Mouse (Mus musculus): ENCODE measurements around the gene Etv3.
"Not testable (repeated sequence)": the region's sequence is repeated elsewhere in the genome, so short reads cannot be mapped to it uniquely, and the experiment has no call there.

Etv3 gene

DNA sequence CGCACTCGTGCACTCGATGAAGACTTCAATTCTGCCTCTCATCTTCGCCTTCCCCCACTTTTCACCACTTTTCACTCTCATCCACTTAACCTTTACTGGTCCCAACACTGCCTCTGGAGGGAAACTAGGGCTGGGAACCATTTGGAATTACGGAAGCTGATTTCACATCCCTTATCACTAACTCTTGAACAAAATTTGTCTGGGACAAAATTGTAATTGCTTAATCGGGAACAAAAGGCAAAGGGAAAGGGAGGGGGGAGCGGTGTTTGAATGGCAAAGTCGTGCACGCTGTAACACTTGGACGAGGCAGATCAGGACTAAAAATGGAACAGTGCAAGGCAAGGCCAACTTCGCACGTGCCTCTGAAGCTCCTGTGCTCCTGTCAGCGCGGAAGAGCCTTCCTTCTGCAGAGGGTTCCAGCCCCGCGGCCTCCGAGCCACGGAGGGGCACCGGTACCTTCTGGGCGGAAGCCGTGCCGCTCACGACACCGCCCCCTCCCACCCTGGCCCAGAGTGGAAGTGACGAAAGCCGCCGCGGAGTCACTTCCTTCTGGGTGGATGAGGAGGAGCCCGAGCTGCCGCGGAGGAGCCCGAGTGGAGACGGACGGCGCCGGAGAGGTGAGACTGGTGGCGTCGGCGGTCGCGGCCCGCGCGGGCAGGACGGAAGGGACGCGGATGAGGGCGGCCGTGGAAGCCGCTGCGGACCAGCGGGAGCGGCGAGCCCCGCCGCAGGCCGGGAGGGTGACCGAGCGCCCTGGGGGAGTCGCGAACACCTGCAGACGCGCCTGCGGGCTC lies at the start of gene Etv3:
Etv3 (plus strand) TSS at position 365 of the 794 bp plus-strand sequence.
- peak; percentile 91 to 95 for DNase-seq

DNA sequence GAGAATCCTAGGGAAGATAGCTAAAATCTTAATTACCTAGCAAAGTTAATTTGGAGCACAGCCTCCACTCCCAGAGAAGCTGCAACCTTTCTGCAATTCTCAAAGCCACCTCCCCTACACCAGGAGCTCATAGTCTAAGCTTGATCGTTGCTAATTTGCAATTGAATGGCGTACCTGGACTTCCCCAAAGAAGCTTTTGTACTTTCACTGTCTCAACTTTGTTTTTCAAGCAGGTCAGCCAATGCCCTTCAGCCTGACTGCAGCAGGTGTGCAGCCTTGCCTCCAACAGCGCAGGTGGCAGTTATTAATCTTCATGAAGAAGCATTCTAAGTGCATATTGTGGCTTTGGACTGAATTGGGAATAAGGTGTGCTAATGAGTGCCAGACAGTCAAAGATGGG lies 47.3 kb upstream of the Etv3 start:
- DNase-seq: not testable (repeated sequence)

DNA sequence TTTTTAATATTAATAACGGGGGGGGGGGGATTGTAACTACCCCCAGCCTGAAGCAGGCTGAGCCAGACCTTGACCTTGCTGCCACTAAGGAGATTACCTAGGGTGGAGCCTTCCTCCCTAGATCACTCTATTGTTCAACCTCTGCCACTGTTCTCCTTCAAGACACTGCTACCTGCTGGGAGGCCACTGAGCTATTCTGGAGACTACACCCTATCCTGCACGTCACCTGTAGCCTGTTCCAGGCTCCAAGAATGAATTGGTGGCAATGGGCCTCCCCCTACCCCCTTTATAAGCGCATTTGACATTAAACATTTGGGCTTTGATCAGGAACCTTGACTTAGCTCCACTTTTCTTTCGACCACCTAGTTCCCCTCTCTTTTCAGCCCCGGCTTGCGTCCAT lies 46.6 kb upstream of the Etv3 start:
- not testable (repeated sequence) for DNase-seq

GRCm38 (mm10) chr3:87479230-87479629 lies 46.0 kb upstream of the Etv3 start:
- not testable (repeated sequence) for DNase-seq

GRCm38 (mm10) chr3:87487392-87487791 lies 37.8 kb upstream of the Etv3 start:
- no peak for DNase-seq

GRCm38 (mm10) chr3:87487911-87488310 lies 37.3 kb upstream of the Etv3 start:
- DNase-seq: no peak

DNA sequence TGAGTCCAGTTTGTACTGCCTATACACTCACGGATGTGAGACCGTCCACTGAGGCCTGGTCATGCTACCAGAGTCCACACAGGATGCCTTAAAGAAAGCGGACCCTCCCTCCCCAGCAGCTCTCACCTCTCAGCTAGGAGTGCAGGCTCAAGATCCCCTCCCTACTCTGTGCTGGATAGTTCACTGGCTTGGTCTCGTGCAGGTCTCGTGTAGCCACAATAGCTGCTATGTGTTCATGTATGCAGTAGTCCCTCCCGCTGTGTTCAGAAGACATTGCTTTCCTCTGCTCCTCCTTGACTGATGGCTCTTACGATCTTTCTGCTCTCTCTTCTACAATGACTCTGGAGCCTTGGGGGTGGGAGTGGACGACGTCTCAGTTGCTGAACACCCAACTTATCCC lies 26.9 kb upstream of the Etv3 start:
- no peak for DNase-seq

DNA sequence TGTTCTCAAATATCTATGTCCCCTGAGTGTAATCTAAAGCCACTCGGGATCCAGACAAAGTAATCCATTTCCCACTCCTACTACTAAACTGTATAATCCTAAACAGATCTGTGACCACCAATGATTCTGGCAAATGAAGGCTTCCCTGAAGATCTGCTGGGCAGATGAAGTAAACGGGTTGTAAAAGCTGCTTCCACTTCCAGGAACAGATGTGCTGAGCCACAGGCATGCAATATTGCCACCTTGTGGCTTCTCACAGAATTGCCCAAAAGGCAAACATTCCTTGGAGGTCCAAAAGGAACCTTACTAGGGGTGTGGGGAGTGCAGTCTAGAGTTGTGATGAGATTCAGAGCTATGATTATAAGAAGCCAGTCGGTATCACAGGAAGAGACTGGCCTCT lies 26.1 kb upstream of the Etv3 start:
- peak; percentile 64 to 82 for DNase-seq

DNA sequence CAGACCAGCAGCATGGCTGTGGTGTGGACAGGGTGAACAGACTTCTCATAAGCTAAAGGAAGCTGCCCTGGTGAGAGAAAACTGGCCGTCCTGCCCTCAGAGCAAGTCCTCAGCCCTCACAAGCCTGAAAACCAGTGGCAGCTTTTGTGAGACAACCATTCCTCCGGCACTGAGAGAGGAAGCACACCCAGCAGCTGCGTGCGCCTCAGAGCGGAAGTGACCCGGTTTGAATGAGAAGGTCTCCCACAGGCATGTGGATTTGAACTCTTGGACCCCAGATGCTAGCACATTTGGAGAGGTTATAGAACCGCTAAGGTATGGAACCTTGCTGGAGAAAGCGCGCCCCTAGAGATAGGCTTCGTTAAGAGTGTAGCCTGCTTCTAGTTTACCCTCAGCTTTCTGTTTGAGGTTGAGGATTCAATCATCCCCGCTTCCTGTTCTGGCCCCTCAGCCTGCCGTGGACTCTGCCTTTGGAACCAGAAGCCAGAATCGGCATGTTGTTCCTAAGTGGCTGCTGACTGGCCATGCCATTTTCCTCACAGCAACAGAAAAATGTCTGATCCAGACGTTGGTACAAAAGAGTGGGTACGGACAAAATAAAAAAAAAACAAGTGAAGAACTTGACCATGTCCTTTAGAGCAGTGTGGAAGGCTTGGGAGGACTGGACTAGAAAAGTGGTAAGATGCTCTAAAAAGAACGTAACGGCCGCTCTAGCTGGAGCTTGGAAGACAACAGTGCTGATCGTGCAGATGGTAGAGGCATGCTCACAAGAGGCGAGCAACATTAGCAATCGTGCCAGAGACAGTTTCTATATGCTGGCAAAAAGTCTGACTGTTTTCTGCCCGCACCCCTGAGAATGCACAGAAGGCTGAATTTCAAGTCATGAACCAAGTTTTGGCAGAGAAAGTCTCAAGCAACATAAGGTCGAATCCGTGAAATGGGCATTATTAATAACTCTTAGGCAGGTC lies 24.8 kb upstream of the Etv3 start:
- no peak for DNase-seq

- no peak for DNase-seq
These were observed 24.1 kb upstream of the Etv3 start for GRCm38 (mm10) chr3:87501151-87501550.

DNA sequence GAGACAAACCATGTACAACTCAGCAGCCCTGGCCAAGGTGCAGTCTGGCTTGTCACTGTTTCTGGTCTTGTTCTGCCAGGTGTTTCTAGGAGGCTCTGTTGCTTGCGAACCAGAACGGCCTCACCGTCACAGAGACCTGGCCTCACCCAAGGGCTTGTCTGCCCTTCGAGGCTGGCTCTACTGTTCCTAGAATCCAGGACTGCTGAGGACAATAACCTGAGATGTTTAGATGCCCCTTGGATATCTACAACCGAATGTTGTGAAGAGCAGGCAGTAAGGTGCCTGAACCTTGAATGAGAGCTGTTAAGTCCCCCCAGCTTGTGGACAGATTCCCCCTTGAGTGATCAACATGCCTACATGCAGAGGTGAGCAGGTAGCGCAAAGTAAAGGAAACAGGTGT lies 22.4 kb upstream of the Etv3 start:
- no peak for DNase-seq

- peak in 1 of 2 experiments; percentile 31 for DNase-seq
These were observed 20.9 kb upstream of the Etv3 start for GRCm38 (mm10) chr3:87504330-87504729.

- DNase-seq: no peak
These were observed 20.3 kb upstream of the Etv3 start for GRCm38 (mm10) chr3:87504749-87505425.

DNA sequence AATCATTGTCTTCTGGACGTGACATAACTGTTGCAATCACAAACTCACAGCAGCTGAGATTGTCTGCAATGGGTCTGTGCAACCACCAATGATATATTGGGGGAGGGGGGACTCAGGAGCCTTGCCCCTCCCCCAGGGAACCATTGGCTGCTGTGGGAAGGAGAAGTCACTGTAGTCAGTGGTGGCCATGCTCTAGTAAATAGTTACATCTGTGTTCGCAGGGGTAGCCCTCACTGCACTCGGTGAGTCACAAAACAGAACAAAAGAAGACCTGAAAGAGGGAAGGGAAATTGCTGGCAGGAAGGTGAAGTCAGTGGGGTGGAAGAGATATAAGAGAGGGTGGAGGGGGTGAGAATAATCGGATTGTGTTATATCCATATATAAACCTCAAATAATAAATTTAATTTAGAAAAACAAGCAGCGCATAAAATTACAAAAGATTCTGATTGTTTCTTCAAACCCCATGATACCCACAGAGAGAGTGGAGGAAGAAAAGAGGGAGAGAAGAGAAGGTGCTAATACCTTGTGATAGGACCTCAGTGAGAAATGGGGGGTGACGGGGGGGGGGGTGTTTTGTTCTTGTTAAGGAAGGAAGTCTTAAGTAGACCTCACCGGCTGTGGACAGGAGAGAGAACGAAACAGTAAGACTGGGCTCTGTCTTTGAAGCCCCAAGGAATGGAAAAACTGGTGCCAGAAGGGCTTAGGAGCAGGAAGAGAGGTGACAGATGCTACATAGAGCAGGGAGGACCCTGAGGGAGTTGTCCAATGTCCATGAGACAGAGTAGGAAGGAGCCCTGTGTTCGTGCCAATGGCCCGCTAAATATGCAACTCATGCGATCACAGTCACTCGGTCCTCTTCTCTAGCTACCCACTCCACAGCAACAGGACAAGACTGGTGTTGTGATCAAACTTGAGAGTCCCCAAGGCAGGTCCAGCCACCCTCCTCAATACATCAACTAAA lies 18.5 kb upstream of the Etv3 start:
- DNase-seq: no peak

DNA sequence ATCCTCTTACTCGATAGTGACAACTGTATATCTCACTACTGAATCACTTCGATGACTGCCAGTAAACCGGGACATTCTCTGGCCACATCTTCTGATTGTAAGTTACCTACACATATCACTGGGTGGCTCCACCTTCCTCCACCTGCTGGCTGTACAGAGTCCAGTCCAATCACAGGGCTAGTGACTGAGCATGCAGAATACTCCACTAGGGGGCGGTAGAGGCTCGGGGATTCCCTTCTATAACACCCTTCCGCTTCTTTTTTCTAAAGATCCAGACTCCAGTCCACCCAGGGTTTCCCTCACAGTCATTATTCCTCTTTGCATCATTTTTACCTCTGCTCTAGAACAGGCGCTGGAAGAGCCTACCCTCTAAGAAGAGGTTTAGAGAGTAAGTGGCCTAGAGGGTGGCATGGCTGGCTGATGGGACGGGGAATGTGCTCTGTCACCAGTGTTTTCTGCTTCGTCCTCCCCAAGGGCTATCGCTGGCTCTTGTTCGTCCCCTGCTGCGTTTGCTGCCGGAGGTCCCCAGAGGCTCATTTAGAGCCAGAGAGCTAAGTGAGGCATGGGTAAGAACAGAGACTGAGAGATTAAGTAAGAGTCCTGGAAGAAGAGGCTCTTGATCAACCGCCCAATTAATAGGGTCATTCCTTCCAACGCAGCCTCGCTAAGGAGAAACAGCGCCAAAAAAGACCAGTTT lies 16.9 kb upstream of the Etv3 start:
- DNase-seq: peak; percentile 91 to 97

- peak; percentile 85 to 92 for DNase-seq
These were observed 16.1 kb upstream of the Etv3 start for GRCm38 (mm10) chr3:87509061-87509460.

- no peak for DNase-seq
These were observed 14.4 kb upstream of the Etv3 start for GRCm38 (mm10) chr3:87510832-87511231.

GRCm38 (mm10) chr3:87511971-87512765 lies 13.0 kb upstream of the Etv3 start:
- no peak for DNase-seq

DNA sequence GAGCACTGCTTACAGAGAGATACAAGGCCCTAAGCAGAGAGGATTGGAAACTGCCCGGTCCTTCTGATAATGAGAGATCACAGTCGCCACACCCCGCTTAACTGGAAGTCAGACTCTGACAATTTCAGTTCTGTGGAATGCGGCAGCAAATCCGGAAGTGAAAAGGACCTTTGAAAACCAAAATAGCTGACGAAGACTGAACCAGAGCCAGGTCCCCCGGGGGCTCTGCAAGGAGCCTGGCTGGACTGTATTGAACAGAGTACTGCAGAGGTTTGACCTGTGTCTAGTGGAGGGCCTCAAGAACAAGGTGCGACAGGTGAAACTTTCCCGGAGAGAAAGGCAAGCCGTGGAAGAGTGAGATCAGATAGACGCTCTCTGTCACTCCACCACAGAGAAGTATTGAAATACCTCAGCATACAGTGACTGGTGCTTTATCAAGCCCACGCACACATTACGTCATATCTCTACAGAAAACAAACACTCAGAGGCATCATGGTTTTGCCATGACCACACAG lies 9.6 kb upstream of the Etv3 start:
- peak; percentile 67 to 74 for DNase-seq

GRCm38 (mm10) chr3:87518425-87518824 lies 6.8 kb upstream of the Etv3 start:
- no peak for DNase-seq
